Mouse (Mus musculus) yolk sac, embryonic 10.5 days (tissue): ENCODE measurements at regions not wholly inside any gene's neighbourhood (a gene's known extent, or its start where the extent isn't known, plus 50 kb on each side); places are given as distances from the start of the nearest gene placed in this dataset.

Source experiments
- DNase-seq: peaks from one replicate; pipeline ENCODE4 v3.0.0-alpha.2; 2017; ENCODE audit warnings: low spot score

GRCm38 (mm10) chrX:145672776-145673175, 167.8 kb upstream of the Amot start:
- peak; percentile 2 for DNase-seq

DNA sequence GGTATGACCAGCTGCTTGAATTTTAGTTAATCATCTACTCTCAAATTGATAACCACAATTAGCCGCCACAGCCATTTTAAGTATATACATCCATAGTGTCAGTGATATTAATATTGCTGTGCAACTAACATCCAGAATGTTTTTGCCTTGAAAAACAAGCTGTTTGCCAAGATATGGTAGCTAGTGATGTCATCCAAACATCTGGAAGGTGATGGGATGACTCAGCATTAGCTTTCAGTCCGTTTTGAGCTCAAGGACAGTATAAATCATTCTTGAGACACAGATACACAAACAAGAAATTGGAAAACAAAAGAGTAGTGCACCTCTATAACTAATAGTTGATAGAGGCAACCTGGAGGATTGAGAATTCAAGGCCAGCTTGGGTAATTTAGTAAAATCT, 146.7 kb upstream of the Amot start:
- DNase-seq: no peak

GRCm38 (mm10) chrX:145619649-145620048, 114.7 kb upstream of the Amot start:
- no peak for DNase-seq

DNA sequence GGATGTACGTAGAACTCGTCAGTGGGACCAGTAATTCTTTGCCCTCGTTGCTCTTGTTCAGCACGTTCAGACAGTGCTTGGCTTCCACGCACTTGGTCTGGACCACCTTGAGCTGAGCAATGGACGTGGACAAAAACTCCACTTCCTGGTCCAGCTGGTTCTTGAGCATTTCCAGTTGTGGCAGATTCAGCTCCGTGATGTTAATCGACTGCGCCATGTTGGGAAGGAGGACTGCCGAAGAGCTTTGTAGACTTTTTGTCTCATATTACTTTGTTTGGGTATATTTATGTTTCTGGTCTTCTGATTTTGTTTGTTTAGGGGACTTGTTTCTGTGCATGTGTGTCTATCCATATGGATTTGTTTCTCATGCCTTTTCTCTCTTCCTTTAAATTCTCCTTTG, 97.1 kb upstream of the Amot start:
- DNase-seq: no peak

GRCm38 (mm10) chrX:145590733-145591132, 85.8 kb upstream of the Amot start:
- DNase-seq: no peak

DNA sequence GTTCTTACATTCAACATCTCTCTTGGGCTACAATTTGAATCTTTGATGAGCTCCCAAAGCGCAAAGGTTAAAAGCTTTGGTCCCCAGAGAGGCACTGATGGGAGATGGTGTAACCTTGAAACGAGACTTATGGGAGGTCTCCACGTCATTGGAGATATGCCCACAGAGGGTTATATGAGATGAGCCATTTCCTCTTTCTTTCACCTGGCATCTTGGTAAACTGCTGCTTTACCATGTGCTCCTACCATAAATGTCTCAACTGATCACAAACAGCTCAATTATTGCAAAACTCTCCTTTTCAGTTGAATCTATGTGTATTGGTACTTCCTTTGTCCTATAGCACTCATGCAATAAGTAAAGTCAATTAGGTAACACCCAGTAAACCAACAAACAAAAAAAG, 62.5 kb upstream of the Amot start:
- DNase-seq: no peak

DNA sequence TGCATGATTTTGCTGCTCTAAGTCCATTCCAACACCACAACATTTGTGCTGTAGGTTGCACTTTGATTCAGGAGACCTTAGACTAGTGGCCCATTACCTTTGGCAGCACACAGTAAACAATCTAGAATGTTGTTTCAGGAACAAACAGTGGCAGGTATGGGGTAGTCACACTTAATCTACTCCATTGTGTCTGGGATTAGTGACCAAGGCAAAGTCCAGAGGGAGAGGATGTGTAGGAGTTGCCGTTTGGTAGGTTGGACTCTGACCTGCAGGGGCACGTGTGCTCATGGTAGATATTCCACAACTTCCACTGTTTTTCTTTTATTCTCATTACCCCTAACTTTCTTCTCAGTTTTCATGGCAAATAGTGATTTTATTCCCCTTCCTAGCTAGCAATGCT, 62.1 kb upstream of the Amot start:
- DNase-seq: peak; percentile 37

DNA sequence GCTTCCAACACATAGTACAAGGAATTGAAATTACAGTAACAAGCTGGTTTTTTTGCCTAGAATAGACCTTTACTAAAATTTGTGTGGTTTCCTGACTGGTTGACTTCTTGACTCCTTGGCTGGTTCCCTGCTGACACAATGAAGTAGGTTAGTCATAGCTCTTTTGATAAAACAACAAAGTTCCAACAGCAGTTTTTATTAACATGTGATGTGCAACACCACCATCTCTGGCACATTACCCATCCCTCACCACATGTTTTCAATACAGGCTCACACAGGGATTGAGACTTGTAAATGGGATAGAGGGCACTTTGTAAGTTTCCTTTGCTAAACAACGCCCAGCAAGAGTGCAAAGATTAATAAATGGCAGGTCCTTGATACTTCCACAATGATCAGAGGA, 53.9 kb upstream of the Amot start:
- DNase-seq: no peak
